Mouse (Mus musculus): ENCODE measurements at regions not wholly inside any gene's neighbourhood (a gene's known extent, or its start where the extent isn't known, plus 50 kb on each side); places are given as distances from the start of the nearest gene placed in this dataset.

DNA sequence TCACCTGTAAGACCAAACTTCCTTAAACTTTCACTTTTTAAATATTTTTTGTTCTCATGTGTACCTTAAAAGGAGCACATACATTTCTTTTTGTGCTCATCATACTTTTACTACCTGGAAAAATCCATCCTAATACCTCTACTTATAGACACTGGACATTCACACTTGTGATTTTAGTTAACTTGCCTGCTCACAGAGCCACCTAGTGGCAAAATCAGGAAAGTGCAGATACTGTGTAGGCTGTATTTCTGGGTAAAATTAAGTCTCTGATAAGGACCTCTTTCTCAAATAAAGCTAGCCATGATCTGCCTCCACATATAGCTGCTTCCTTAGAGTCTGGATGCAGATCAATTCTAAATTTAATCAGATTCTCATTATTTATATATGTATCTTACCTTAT lies 100.0 kb upstream of the Cypt12 start:
- CTCF ChIA-PET: interaction anchor here (0.6 to 3.6 kb wide), 6 partner anchors 9 to 1138 kb away, joined by 3 to 15 read pairs (median 5); no protein-coding TSS in a partner anchor
- peak; percentile 57 for TF ChIP-seq CTCF (IDR thresholded peaks at IDR 0.05)
- ATAC-seq: no peak
- in situ Hi-C loops (cut with MboI; ENCODE audit: low pct_unique_long_range_greater_than_20kb): loop anchor here (25.0 kb wide), 1 partner anchor 1214 kb away; no protein-coding TSS in a partner anchor
- DNase-seq (ENCODE audit: low read depth, low spot score): no peak
- H3K27me3 ChIP-seq: peaks cover 28% of the 10 kb centered on the region
- POLR2A ChIA-PET: no interaction called here

DNA sequence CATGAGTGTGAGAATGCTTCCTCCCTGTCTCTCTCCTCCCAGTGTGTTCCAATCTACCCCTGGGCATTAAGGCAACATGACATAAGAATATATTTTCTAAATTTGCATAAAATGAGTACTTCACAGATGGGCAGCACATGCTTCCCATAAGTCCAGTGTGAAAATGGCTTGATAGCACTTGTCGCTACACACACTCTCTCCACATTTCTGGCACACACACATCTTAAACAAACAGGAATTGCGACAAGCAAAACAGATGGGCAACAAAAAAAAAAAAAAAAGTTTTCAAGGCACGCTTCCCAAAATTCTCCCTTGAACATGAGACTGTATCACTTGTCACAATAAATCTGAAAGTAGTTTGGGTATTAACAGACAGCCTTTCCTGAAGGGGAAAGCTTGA lies 85.8 kb upstream of the Cypt12 start:
- CTCF ChIA-PET: interaction anchor here (1.5 kb wide), 1 partner anchor 14 kb away, joined by 3 read pairs; no protein-coding TSS in a partner anchor
- DNase-seq (ENCODE audit: low read depth, low spot score) (no peak), ATAC-seq (no peak)
- in situ Hi-C loops (cut with MboI; ENCODE audit: low pct_unique_long_range_greater_than_20kb): no loop called here
- TF ChIP-seq CTCF (IDR thresholded peaks at IDR 0.05): no peak
- POLR2A ChIA-PET: interaction anchor here (0.7 kb wide), 1 partner anchor 240 kb away, joined by 4 read pairs; no protein-coding TSS in a partner anchor
- H3K27me3 ChIP-seq: peaks cover 11% of the 10 kb centered on the region

DNA sequence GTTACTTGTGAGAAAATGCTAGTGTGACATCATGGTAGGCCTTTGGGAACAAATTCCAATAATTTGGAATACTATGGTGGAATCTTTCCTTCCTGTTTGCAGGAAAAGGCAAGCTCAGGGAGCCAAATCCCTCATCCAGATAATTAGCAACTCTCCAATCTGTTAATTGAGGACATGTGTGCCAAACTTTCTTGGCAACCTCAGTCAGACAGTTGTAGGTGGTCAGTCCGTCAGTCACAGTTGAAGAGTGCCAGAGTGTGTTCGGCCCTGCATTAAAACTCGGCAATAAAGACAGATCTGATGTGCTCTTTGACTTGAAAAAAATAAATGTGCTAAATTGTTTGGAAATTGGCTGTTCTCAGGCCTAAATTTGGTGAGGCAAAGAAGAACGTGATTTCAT lies 83.1 kb upstream of the Cypt12 start:
- ATAC-seq (no peak), DNase-seq (ENCODE audit: low read depth, low spot score) (no peak)
- TF ChIP-seq CTCF (IDR thresholded peaks at IDR 0.05): no peak
- in situ Hi-C loops (cut with MboI; ENCODE audit: low pct_unique_long_range_greater_than_20kb): no loop called here
- ChIA-PET CTCF (no interaction called here), POLR2A (no interaction called here)
- H3K27me3 ChIP-seq: peaks cover 8% of the 10 kb centered on the region

DNA sequence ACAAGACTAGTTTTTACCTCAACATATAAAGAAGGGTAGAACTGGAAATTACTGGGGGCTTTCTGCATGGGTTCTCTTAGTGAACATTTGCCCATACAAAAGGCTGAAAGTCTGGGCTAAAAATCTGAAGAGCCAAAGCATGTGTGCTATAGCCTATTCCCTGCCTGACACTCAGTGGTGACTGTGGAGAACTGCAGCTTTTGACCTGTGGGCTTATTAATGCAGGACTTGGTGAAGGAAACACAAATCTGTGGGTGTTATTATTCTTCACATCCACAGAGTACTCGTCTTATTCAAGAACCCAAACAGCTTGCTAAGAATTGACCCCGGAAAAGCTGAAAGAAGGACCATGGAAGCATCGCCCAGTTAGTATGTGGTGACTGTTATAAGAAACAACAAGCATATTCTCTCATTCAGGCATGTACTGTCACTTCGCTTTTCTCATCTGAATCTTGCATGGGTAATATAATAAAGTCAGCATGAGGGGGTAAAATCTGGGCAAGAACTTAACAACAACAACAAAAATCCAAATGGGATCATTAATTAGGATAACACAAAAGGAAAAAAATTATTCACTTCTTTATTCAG lies 77.2 kb upstream of the Cypt12 start:
- peak; percentile 59 for TF ChIP-seq CTCF (IDR thresholded peaks at IDR 0.05)
- in situ Hi-C loops (cut with MboI; ENCODE audit: low pct_unique_long_range_greater_than_20kb): no loop called here
- ChIA-PET CTCF (no interaction called here), POLR2A (no interaction called here)
- DNase-seq (ENCODE audit: low read depth, low spot score): no peak
- H3K27me3 ChIP-seq: peaks cover 11% of the 10 kb centered on the region
- ATAC-seq: peak; percentile 67

DNA sequence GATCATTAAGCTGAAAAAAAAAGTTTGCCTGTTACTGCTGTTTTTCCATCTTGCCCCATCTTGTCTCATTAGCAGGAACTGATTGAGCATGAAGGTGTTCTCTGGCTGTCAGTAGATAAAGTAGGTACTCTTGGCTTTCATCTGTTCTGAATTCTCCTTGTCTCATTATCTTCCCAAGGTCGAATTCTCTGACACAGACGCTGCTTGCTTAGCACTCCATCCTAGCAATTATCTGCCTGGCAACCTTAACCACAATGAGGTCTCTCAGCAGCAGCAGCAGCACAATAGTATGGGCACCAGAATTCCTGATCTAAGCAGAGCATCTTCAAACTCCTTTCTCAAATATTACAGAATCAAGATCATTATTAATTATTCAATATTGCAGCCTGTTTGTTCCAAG lies 52.3 kb upstream of the Cypt12 start:
- peaks cover 5% of the 10 kb centered on the region for H3K27me3 ChIP-seq
- in situ Hi-C loops (cut with MboI; ENCODE audit: low pct_unique_long_range_greater_than_20kb): no loop called here
- DNase-seq (ENCODE audit: low read depth, low spot score) (no peak), ATAC-seq (no peak)
- ChIA-PET CTCF (interaction anchor here (1.3 kb wide), 1 partner anchor 13 kb away, joined by 4 read pairs; no protein-coding TSS in a partner anchor), POLR2A (no interaction called here)
- TF ChIP-seq CTCF (IDR thresholded peaks at IDR 0.05): no peak

DNA sequence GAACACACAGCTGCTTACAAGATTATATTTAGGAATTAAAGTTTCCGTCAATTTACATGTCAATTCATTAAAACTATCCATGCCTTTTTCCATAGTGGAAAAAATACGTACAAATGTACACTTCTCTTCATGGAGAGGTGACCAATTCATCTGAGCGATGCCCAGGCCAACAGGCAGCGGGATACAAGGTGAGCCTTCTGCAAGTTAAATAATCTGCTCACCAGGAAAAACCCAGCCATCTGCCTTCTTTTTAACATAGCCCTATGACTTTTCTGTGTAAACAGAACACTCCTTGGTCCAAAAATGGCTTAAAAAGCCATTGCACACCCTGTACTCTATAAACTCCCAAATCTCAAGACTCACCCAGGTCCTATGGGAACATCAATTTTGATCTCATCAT lies 51.5 kb upstream of the Cypt12 start:
- ChIA-PET POLR2A (no interaction called here), CTCF (no interaction called here)
- in situ Hi-C loops (cut with MboI; ENCODE audit: low pct_unique_long_range_greater_than_20kb): no loop called here
- no peak for TF ChIP-seq CTCF (IDR thresholded peaks at IDR 0.05)
- ATAC-seq (no peak), DNase-seq (ENCODE audit: low read depth, low spot score) (no peak)
- H3K27me3 ChIP-seq: peaks cover 5% of the 10 kb centered on the region
